Mouse (Mus musculus): ENCODE results near the gene Fto. TPM values are rescaled to one million over a fixed set of nuclear protein-coding genes. Genes with fewer than 3 reads are reported as not detected.

Gene Fto
- polyA plus RNA-seq, 2 experiments from 2014 or later, result 58.0 to 63.8 TPM

- no peak for ATAC-seq
Measured at GRCm38 (mm10) chr8:91460965-91461364, 147.6 kb downstream of the Fto start.

DNA sequence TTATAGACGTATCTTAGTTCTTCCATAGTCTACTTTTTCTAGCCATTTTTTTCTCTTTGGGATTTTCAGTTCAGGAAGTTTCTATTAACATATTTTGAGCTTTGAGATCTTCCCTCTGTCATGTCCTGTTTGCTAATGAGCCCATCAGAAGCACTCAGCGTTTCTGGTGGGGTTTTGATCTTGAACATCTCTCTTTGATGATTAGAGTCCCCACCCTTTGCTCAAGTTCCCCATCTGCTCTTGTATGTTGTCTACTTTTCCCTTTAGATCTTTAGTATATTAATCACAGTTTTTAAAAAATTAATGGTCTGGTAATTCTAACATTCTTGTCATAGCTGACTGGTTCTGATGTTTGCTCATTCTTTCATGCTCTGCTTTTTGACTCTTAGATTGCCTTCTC, 150.4 kb downstream of the Fto start:
- no peak for ATAC-seq

- ATAC-seq, result no peak
Measured at GRCm38 (mm10) chr8:91467463-91467862, 154.1 kb downstream of the Fto start.

DNA sequence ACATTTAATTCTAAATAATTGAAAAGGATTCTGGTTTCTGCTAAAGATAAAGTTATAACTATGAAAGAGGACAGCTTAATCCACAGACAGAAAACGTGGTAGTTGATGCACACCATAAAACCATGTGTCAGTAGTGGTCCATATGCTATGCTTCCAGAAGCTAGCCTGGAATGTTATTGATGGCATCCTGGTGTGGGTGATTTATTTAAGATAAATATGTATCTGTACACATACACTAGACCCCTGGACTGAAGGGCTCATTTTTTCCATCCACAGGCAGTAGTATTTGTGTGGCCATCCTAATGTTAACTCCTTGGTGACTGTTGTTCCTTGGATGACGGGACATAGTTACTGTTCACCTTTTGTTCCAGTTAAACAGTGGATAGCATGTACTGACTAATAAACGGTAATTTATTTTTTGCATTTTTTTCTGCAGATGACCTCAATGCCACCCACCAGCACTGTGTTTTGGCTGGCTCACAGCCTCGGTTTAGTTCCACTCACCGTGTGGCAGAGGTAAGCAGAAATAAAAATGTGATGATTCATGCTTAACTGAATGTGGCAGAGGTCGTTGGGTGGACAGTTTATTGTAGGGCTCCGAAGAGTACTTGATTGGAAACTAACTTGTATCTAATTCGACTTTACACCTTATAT, 154.7 kb downstream of the Fto start:
- no peak for ATAC-seq

DNA sequence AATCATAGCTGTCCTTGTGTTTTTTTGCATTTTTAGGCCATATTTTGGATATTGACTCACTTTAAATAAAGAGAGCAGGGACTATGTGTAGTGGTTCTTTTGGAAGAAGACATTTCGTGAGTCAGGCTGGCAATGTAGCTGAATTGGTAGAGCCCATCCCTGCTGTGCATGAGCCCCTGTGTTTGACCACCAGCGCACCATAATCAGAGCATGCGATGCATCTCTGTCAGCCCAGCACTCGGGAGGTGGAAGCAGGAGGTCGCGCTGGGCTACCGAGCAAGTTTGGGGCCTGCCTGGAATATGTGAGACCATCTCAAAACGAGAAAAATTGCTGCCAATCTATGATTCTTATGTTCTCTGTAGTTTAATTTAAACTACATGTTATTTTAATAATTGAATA, 156.1 kb downstream of the Fto start:
- ATAC-seq, result no peak

- ATAC-seq, result no peak
Measured at GRCm38 (mm10) chr8:91474731-91475279, 161.5 kb downstream of the Fto start.

GRCm38 (mm10) chr8:91476988-91477387, 163.7 kb downstream of the Fto start:
- no peak for ATAC-seq

DNA sequence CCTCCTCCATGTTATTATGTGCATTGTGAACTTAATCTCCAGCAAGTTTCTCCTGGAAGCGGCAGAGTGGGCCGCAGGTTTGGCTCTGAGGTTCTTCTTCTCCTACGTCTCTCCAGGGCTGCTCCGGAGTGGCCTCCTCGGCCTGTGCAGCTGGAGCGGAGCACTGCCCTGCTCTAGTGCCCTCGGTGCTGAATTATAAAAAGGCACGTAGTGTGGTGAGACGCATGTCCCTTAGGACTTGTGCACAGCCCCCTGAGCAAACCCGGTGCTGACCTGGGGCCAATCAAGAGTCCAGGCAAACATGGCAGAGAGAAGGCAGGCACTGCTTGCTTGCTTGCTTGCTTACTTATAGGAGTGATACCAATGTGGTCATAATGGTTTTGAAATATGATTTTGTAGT, 164.1 kb downstream of the Fto start:
- ATAC-seq, result no peak

- no peak for ATAC-seq
Measured at GRCm38 (mm10) chr8:91482511-91482910, 169.2 kb downstream of the Fto start.

DNA sequence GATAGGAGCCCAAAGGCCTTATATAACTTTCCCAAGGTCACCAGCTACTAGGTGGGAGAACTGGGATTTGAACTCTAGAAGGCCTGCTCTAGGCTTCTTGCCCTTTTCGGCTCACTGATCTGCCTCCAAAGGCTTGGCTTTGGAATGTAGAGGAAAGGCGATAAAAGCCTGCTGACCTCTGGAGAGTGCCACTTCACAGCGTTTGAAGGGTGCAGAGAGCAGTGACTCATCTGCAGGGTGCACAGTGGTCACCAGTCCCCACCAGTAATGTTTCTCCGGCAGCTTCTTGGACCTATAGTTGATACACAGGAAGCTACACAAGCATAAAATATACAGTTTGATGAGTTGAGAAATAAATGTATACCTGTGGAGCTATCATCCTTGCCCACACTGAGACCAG, 173.1 kb downstream of the Fto start:
- no peak for ATAC-seq

- no peak for ATAC-seq
Measured at GRCm38 (mm10) chr8:91487456-91487855, 174.1 kb downstream of the Fto start.

- no peak for ATAC-seq
Measured at GRCm38 (mm10) chr8:91488086-91488783, 174.9 kb downstream of the Fto start.

DNA sequence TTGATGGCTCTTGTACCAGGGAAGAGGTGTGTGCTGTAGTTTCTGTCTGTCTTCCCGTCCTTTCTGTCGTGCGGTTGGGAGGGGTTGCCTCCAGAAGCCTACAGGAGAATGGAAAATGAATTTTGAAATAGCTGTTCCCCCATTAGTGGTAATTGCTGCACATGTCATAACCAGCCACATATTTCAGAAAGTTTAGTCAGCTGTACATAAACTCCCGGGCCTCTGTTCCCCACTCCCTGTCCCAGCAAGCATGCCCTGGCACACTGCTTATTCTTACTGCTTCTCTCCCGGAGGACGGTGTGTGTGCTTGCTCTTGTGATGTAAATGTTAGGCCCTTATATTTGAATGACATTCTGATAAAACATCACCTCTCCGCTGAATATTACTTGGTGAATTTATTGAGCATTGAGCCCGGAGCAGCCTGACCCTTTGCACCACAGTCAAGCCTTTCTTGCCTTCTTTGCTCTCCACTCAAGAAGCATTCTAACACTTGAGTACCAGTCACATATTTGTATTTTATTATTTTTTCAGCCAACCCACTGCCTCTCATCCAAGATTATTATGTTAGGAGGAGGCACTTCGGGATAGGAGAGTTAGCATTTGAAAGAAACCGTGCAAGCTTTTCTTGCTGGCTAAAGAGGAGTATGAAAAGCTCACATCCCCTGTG, 175.6 kb downstream of the Fto start:
- no peak for ATAC-seq

DNA sequence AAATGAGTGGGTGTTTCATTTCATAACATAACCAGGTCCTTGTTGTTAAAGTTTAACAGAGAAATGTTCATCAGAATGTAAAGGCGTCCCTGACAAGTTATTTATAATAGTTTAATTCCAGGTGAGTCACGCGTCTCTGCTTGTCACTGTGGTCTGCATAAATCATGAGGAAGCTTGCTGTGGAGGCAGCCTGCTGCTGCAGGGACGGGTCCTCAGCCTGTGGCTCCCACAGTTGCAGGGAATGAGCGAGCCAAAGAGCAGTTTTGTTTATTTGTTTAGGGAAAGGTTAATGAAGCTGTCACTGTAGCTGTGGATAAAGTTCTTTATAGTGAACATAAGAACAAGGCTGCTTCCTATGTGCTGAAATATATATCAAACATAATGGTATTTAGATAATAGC, 176.7 kb downstream of the Fto start:
- no peak for ATAC-seq

DNA sequence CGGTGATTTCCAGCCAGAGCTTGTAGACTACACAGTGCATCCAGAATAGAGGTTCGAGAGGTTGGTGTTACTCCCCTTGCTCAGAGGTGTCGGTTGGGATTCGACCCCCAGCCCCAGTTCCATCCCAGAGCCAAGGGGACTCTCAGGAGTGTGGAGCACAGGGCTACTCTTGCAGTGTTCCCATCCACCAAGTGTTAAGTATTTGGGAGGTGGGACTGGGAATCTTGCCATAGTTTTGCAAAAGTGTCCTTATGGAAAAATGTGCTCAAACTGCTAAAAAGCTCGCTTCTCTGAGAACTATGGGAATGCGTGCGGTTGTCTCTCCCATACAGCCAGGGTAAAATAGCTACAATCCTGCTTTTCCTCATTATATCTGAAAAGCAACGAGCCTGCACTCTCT, 180.0 kb downstream of the Fto start:
- ATAC-seq, result no peak

GRCm38 (mm10) chr8:91494501-91495259, 181.4 kb downstream of the Fto start:
- ATAC-seq, result no peak

DNA sequence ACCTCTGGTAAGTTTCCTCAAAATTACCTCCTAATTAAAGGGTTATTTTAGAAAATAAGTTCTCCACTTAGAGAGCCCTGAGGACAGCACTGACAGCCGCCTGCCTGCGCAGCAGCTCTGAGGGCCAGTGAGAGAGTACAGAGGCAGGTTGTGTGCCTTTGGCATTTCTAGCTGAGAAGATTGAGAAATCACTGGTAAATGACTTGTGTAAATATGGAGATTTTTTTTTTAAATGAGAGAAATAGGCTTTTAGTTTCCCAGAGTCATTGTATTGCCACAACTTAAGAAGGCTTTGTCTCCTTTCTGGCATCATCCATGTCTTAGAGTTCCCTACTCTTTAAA, 181.9 kb downstream of the Fto start:
- no peak for ATAC-seq

- no peak for ATAC-seq
Measured at GRCm38 (mm10) chr8:91496000-91496399, 182.7 kb downstream of the Fto start.

DNA sequence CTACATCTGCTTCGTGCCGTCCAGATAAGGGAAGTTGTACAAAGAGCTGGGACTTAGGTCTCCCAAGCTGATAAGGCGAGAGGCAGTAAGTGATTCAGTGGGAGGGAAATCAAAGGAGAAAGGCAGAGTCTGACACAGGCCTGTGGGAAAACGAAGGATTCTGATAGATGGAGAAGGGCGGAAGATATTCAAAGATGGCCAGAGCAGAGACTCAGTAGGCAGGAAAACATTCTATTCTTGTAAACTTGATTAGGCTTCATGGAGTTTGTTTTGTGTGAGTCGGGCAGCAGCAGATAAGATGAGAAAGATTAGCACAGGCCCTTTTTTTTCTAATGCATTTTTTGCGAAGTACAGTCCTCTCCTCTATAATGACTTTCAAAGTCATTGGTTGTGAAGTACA, 183.6 kb downstream of the Fto start:
- no peak for ATAC-seq

DNA sequence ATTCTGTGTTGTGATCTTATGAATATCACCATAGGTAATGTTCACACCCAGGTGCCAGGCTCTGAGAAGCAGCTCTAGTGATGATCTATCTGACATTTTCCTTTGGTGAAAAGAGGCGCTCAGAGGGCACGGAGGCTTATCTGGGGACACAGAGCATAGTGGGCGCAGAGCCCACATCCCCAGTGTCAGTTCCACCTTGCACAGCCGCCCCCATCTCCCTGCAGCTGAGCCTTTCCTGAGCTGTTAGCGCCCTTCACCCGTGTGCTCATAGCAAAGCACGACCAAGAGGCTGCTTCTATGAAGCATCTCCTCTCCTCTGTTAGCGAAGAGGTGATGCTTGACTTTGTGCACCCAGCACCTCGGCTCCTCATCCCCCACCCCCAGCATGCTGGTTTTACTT, 185.3 kb downstream of the Fto start:
- no peak for ATAC-seq

DNA sequence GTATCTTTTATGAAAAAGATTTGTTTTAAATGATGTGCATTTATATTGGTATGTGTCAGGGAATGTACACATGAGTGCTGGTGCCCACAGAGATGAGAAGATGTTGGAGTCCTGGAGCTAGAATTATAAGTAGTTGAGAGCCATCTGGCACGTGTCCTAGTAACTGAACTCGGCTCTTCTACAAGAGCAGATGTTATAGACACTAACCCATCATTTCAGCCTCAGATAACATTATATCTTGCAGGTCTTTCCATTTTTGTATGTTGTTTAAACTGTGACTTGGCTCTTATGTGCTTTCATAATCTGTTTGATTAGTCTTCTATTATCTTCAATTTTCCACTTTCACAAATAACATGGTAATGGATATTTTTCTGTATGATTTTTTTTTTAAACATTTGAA, 186.0 kb downstream of the Fto start:
- no peak for ATAC-seq

GRCm38 (mm10) chr8:91501960-91502600, 188.8 kb downstream of the Fto start:
- no peak for ATAC-seq

- no peak for ATAC-seq
Measured at GRCm38 (mm10) chr8:91502791-91503190, 189.5 kb downstream of the Fto start.
